ENCODE assay signal across 8 mouse cellular contexts in the genomic region with DNA sequence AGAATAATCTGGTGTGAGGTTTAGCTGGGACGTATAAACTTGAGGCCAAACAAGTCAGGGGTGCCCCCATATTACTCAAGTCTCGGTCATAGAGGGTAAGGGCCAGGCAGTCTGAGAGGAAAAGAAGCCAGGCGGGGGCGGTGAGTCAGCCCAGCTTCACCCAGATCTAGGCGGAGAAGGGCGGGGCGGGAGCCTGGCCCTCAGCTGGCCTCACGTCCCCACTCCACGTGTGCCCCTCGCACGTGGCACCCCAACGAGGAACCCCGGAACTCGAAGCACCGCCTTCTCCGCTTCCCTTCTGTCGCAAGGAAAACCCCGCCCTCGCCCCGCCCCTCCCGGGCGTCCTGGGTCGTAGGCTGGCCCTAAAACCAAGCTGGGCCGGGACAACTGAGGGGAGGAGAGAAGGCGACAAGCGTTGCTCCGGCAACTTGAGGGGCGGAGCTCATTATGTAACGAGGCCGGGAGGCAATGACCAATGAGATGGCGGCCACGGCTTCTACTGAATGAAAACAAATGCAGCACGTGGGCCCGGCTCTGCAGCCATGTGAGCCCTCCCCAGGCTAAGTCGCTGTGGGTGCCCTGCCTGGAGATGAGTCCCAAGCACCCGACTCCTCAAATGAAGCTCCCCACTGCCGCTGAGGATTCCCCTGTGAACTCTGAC. TPM values are rescaled to one million over a fixed set of nuclear protein-coding genes. Genes with fewer than 3 reads are reported as not detected.
DNase-seq lines count a peak whose midpoint lies in the region; ATAC-seq lines count a peak whose summit lies in the region.

No protein-coding gene starts in this region.

- H3K9ac ChIP-seq in heart, embryonic 13.5 days: peak overlapping the region; percentile 83
- H3K9ac ChIP-seq in liver, embryonic 13.5 days: peak overlapping the region; percentile 47; the same call in 1 of the 2 replicates
- peak overlapping the region; percentile 72 for H3K9ac ChIP-seq in stomach, embryonic 16.5 days (ENCODE audit: low read length)

- H3K4me2 ChIP-seq in heart, embryonic 13.5 days: peak overlapping the region; percentile 85
- peak overlapping the region; percentile 76 for H3K4me2 ChIP-seq in liver, embryonic 13.5 days
- peak overlapping the region; percentile 95 for H3K4me2 ChIP-seq in stomach, embryonic 16.5 days (ENCODE audit: low read depth, low read length)

- peak overlapping the region; percentile 99 for H3K27ac ChIP-seq in heart, embryonic 13.5 days (replicated peaks)
- H3K27ac ChIP-seq in liver, embryonic 13.5 days: peak overlapping the region; percentile 78
- H3K27ac ChIP-seq in stomach, embryonic 16.5 days (ENCODE audit: low read length): peak overlapping the region; percentile 89

- peaks cover 29% of the 10 kb centered on the region for H3K36me3 ChIP-seq in heart, embryonic 13.5 days
- H3K36me3 ChIP-seq in liver, embryonic 13.5 days: peaks cover 16% of the 10 kb centered on the region; the same call in 1 of the 2 replicates
- H3K36me3 ChIP-seq in stomach, embryonic 16.5 days (ENCODE audit: control insufficient read depth, insufficient read depth, low read length): 0 out of 2 replicates have a peak, but pooled peaks cover 12% of the 10 kb centered on the region

- 1% methylated on average over 37 of the region's 37 CpGs for WGBS in heart, embryonic 13.5 days
- under 1% methylated on average over 37 of the region's 37 CpGs for whole genome bisulfite sequencing in liver, embryonic 13.5 days (ENCODE audit: insufficient replicate concordance)
- under 1% methylated on average over 37 of the region's 37 CpGs for WGBS in stomach, embryonic 16.5 days

- DNase-seq in CD4-positive helper T cell, adult 2 months (ENCODE audit: low read depth, low spot score): peak; percentile 96
- peak; percentile 80 for DNase-seq in brain, embryonic 18.5 days (ENCODE audit: low read depth, low spot score)
- DNase-seq in kidney, postnatal 14 days: peak; percentile 99
- peak; percentile 99 for DNase-seq in liver, embryonic 13.5 days
- DNase-seq in neural tube, embryonic 10.5 days (ENCODE audit: extremely low spot score, low spot score): peak; percentile 91

- peaks cover 91% of the 10 kb centered on the region for H3K4me1 ChIP-seq in heart, embryonic 13.5 days
- peaks cover 90% of the 10 kb centered on the region for H3K4me1 ChIP-seq in liver, embryonic 13.5 days (replicated peaks)
- H3K4me1 ChIP-seq in stomach, embryonic 16.5 days (ENCODE audit: control insufficient read depth, insufficient read depth, low read length): peaks cover 54% of the 10 kb centered on the region

- H3K27me3 ChIP-seq in heart, embryonic 13.5 days (replicated peaks): no peaks in the 10 kb centered on the region
- no peaks in the 10 kb centered on the region for H3K27me3 ChIP-seq in liver, embryonic 13.5 days
- no peaks in the 10 kb centered on the region for H3K27me3 ChIP-seq in stomach, embryonic 16.5 days (ENCODE audit: control insufficient read depth, insufficient read depth, low read length)

- peak overlapping the region; percentile 58 for H3K4me3 ChIP-seq in heart, embryonic 13.5 days
- H3K4me3 ChIP-seq in liver, embryonic 13.5 days (replicated peaks): peak overlapping the region; percentile 50
- peak overlapping the region; percentile 47 for H3K4me3 ChIP-seq in stomach, embryonic 16.5 days (replicated peaks; ENCODE audit: low read length)

- ATAC-seq in erythroid progenitor cell, adult 5-6 weeks (replicated peaks; ENCODE audit: low FRiP score, poor library complexity, severe bottlenecking): peak; percentile 92
- peak; percentile 84 for ATAC-seq in heart, embryonic 13.5 days (ENCODE audit: extremely low read depth, insufficient number of reproducible peaks, low FRiP score, low TSS enrichment)
- ATAC-seq in liver, embryonic 13.5 days (ENCODE audit: low read depth): peak; percentile 87
- ATAC-seq in stomach, embryonic 16.5 days (ENCODE audit: insufficient read depth, low FRiP score): peak; percentile 88

- H3K9me3 ChIP-seq in heart, embryonic 13.5 days: no peaks in the 10 kb centered on the region
- H3K9me3 ChIP-seq in liver, embryonic 13.5 days (replicated peaks): no peaks in the 10 kb centered on the region
- no peaks in the 10 kb centered on the region for H3K9me3 ChIP-seq in stomach, embryonic 16.5 days (replicated peaks; ENCODE audit: control insufficient read depth, low read length)

RNA-seq across cellular contexts. Expression of a gene that starts 1.4 kb away (rescaled TPM):
- not detected in 2 replicates for total RNA-seq in erythroid progenitor cell, adult 5-6 weeks (2015; ENCODE audit: low replicate concordance)
- total RNA-seq in erythroid progenitor cell, adult 5-6 weeks (2017; ENCODE audit: low replicate concordance): not detected in 2 replicates
- polyA plus RNA-seq in heart, embryonic 13.5 days (2015; fragmentation: Nextera tagmentation; extraction: Ambion mirVana): 5.9 and 6.4 TPM in 2 replicates
- 0.59 and 1.0 TPM in 2 replicates for polyA plus RNA-seq in liver, embryonic 13.5 days (2015; fragmentation: Nextera tagmentation; extraction: Ambion mirVana)
- polyA plus RNA-seq in stomach, embryonic 16.5 days (2015; fragmentation: Nextera tagmentation; extraction: Ambion mirVana): 2.6 and 4.1 TPM in 2 replicates

RNA-seq across cellular contexts. Expression of a gene that starts 21.6 kb away (rescaled TPM):
- total RNA-seq in erythroid progenitor cell, adult 5-6 weeks (2015; ENCODE audit: low replicate concordance): 43.6 and 44.7 TPM in 2 replicates
- 29.5 and 35.5 TPM in 2 replicates for total RNA-seq in erythroid progenitor cell, adult 5-6 weeks (2017; ENCODE audit: low replicate concordance)
- 14.6 and 15.7 TPM in 2 replicates for polyA plus RNA-seq in heart, embryonic 13.5 days (2015; fragmentation: Nextera tagmentation; extraction: Ambion mirVana)
- 6.8 and 6.9 TPM in 2 replicates for polyA plus RNA-seq in liver, embryonic 13.5 days (2015; fragmentation: Nextera tagmentation; extraction: Ambion mirVana)
- 18.0 and 18.4 TPM in 2 replicates for polyA plus RNA-seq in stomach, embryonic 16.5 days (2015; fragmentation: Nextera tagmentation; extraction: Ambion mirVana)

RNA-seq across cellular contexts. Expression of a gene that starts 30.9 kb away (rescaled TPM):
- total RNA-seq in erythroid progenitor cell, adult 5-6 weeks (2015; ENCODE audit: low replicate concordance): 41.8 and 60.4 TPM in 2 replicates
- total RNA-seq in erythroid progenitor cell, adult 5-6 weeks (2017; ENCODE audit: low replicate concordance): 59.2 and 92.7 TPM in 2 replicates
- 22.3 and 23.1 TPM in 2 replicates for polyA plus RNA-seq in heart, embryonic 13.5 days (2015; fragmentation: Nextera tagmentation; extraction: Ambion mirVana)
- 13.3 and 16.1 TPM in 2 replicates for polyA plus RNA-seq in liver, embryonic 13.5 days (2015; fragmentation: Nextera tagmentation; extraction: Ambion mirVana)
- polyA plus RNA-seq in stomach, embryonic 16.5 days (2015; fragmentation: Nextera tagmentation; extraction: Ambion mirVana): 25.1 and 26.3 TPM in 2 replicates

RNA-seq across cellular contexts. Expression of a gene that starts 33.3 kb away (rescaled TPM):
- total RNA-seq in erythroid progenitor cell, adult 5-6 weeks (2015; ENCODE audit: low replicate concordance): 8.6 and 13.8 TPM in 2 replicates
- 3.3 and 8.0 TPM in 2 replicates for total RNA-seq in erythroid progenitor cell, adult 5-6 weeks (2017; ENCODE audit: low replicate concordance)
- polyA plus RNA-seq in heart, embryonic 13.5 days (2015; fragmentation: Nextera tagmentation; extraction: Ambion mirVana): 30.0 and 32.0 TPM in 2 replicates
- 8.8 and 9.8 TPM in 2 replicates for polyA plus RNA-seq in liver, embryonic 13.5 days (2015; fragmentation: Nextera tagmentation; extraction: Ambion mirVana)
- polyA plus RNA-seq in stomach, embryonic 16.5 days (2015; fragmentation: Nextera tagmentation; extraction: Ambion mirVana): 32.9 and 37.8 TPM in 2 replicates

RNA-seq across cellular contexts. Expression of a gene that starts 44.5 kb away (rescaled TPM):
- total RNA-seq in erythroid progenitor cell, adult 5-6 weeks (2015; ENCODE audit: low replicate concordance): 30.6 and 57.7 TPM in 2 replicates
- 14.7 and 25.0 TPM in 2 replicates for total RNA-seq in erythroid progenitor cell, adult 5-6 weeks (2017; ENCODE audit: low replicate concordance)
- 35.1 and 37.4 TPM in 2 replicates for polyA plus RNA-seq in heart, embryonic 13.5 days (2015; fragmentation: Nextera tagmentation; extraction: Ambion mirVana)
- polyA plus RNA-seq in liver, embryonic 13.5 days (2015; fragmentation: Nextera tagmentation; extraction: Ambion mirVana): 27.6 and 36.0 TPM in 2 replicates
- polyA plus RNA-seq in stomach, embryonic 16.5 days (2015; fragmentation: Nextera tagmentation; extraction: Ambion mirVana): 42.2 and 44.2 TPM in 2 replicates

Comparison
In these comparisons a context has a peak if more than half of its experiments do, and no peak if none do; other contexts are left out.
1. Peak in every context shown above with its lines: DNase-seq, ATAC-seq, H3K4me3 ChIP-seq and H3K27ac ChIP-seq.